Mouse (Mus musculus) B cell, adult 2 months (primary cell): Measurements from ENCODE around the gene Slc1a1.

Experiments
- DNase-seq, 2 experiments: peaks; one replicate each; pipeline ENCODE4 v3.0.0; 2022

Slc1a1 gene

DNA sequence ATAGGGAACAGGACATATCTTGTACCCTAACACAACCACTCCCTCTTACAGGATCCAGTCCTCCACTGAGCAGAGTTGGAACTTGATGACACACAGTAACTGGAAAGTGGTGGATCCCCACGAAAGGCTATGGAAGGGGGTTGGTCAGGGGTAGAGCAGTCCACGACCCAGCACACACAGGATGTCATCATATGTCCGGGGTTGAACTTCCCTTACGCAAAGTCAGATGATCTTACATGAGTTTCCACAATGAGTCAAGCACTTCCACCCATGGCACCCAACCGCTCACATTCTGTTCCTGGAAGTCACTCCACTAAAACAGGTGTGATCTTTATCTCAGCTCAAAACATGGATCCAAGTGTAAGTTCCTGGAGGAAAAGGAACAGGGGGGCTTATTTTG, 83.0 kb downstream of the Slc1a1 start:
- no peak for DNase-seq

DNA sequence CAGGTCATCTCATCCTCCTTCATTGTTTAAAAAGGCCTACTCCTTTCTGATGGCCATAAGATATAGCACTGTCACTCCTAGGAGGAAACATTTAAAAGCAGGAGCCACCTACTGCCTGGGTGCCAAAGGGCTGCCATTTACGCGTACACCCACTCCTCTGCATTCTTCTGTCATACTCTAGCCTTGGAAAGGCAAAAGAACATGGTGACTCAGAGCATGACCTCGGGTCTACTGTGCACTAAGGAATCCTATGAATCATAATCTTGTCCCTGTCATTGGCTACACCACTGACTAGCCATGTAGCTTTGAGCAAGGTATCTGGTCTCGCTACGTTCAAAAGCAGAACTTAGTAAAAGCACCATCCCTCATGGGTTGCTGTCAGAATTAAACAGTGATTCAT, 91.5 kb downstream of the Slc1a1 start:
- DNase-seq, result no peak

DNA sequence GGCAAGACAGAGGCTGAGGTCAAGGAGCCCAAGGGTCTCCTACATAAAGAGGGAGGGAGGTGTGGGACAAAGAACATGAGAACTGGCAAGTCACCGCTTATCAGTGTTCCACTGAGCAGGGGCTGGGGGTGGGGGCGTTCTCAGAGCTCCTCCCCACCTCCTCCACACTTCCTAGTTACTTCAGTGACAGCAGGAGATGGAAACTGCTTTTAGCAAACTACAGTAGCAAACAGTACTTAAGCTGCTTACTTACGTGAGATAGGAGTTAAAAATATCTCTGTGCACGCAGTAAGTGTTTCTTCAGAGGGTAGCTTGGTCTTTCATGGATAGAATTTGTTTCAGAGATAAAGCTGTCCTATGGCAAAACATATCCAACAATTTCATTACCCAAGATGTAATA, 92.5 kb downstream of the Slc1a1 start:
- no peak for DNase-seq

DNA sequence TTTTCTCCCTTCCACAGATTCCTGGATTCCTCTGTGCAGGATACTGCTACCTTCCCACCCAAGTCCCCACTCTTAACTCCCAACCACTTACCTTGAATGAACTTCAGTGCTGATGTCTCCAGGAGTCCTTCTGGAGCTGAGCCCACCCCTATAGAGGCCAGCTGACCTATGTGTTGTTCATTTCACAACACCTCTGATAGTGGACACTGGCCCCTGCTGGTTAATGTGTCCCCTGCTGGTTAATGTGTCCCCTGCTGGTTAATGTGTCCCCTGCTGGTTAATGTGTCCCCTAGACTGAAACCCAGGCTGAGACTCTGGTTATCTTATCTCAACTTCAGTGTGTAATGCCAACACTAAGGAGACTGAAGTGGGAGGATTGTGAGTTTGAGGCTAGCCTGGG, 94.2 kb downstream of the Slc1a1 start:
- DNase-seq, result no peak

GRCm38 (mm10) chr19:28934897-28935296, 100.0 kb downstream of the Slc1a1 start:
- DNase-seq, result no peak

DNA sequence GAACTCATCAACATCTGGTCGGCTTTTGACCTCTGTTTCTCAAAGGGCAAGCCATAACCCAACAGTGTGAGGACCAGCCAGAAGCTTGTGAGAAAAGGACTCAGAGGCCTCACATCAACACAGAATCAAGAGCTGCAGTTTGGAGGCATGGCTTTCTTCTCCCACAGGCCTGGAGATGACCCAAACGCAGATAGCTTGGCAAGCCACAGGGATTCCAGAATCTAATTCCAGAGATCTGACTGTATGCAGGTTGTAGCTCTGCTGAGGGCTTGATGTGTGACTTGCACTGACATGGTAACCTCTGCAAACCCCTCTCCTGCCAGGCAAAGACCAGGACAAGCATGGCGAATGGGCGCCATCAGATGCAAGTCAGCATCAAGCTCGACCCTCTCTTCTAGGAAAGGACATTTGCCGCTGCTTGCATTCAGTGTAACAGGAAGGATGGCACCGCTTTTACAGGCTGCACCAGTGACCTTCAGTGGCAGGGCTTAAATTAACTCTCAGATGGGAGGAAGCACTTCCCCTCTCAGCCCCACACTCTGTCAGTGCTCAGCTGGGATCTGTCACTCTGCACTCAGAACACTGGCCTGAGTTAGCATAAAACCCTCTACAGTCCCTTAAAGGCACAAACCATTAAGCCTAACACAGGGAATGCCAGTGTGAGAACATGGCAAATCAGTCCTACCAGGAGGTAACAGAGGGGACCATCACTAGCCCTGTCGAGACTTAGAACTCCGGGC, 105.5 kb downstream of the Slc1a1 start:
- DNase-seq, result no peak

DNA sequence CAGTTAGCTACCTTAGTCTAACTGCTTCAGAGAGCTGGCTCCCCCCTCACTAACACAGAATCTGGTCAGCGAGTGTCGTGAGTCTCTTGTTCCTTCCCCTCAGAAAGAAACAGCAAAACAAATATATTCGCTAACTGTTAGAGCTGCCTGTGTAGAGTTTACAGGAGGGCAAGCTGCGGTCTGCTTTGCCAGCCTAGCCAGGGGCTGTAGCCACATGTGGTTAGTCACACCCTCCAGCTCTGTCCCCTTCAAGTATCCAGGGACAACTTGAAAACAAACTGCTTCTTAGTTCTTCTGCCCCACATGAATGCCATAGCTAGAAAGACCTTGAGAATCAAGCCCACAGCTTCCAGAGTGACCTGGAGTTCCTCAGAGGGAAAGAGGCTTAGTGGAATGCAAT, 106.4 kb downstream of the Slc1a1 start:
- DNase-seq, result no peak

DNA sequence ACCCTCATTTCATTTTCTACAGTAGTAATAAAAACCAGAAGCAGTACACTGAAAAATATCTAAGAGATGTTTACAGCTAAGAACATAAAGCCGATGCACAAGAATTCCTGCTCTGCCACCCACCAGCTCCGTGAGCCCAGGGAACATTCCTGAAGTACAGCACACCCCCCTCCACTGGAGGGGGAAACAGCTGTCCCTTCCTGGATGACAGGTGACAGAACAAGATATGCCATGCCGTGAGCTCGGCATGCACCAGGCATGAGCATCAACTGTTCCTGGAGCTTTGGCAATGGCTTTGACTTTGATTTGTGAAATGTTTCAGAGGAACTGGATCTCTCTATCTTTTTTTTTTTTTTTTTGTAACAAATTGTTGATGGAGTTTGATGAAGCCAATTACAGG, 111.9 kb downstream of the Slc1a1 start:
- no peak for DNase-seq

DNA sequence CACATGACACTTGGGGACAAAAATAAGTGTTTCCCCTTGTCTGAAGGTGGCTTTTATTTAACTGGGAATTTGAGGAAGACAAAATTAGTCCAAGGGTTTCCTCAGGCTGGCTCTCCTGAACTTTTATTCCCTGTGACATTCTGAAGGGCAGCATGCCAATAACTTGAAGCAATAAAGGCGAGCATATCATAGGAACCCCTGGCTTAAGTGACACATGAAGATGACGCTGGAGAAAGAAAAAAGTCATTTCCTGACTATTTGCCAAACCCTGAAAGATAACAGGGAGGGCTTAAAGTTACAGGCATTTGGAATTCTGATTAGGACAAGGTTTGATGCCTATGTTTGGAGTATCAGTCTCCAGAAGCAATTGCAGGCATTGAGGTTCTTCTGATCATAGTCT, 112.5 kb downstream of the Slc1a1 start:
- DNase-seq, result no peak

GRCm38 (mm10) chr19:28951251-28951650, 116.4 kb downstream of the Slc1a1 start:
- no peak for DNase-seq

- no peak for DNase-seq
These were observed 128.3 kb downstream of the Slc1a1 start for GRCm38 (mm10) chr19:28963113-28963512.

GRCm38 (mm10) chr19:28963513-28963841, 128.6 kb downstream of the Slc1a1 start:
- no peak for DNase-seq
